Mouse (Mus musculus): ENCODE results near the gene F5.

- TF ChIP-seq CTCF (IDR thresholded peaks at IDR 0.05; ENCODE audit: extremely low read depth, insufficient read depth, low read length) (no peak), POLR2A (IDR thresholded peaks at IDR 0.05; ENCODE audit: extremely low read depth, insufficient read depth, low read length) (no peak)
These were observed 96.3 kb downstream of the F5 start for GRCm38 (mm10) chr1:164247971-164248370.
